Mouse (Mus musculus) heart, postnatal 36 days (tissue): Measurements from ENCODE around the gene Galnt17. TPM values are rescaled to one million over a fixed set of nuclear protein-coding genes. Genes with fewer than 3 reads are reported as not detected.

Experiments used
- DNase-seq, 2 experiments: peaks; one replicate each; pipeline ENCODE4 v3.0.0; 2021 to 2022
- intact Hi-C: fragments of 180-260 bp; cut with DNase I; formaldehyde crosslinking; loops from one replicate; pipeline ENCODE4 v1.15.1; 2025
- total RNA-seq, 2 experiments: library from RNA; stranded (reverse); gene quantifications; 2 replicates each; pipeline ENCODE4 v1.2.3; 2021

Gene Galnt17
- total RNA-seq, 2 experiments from 2014 or later: 4.1 to 5.7 TPM

GRCm38 (mm10) chr5:130950421-130950820 lies 357.9 kb downstream of the Galnt17 start:
- intact Hi-C loops: loop anchor here (5.0 kb wide), 1 partner anchor 477 kb away; no protein-coding TSS in a partner anchor
- DNase-seq: no peak

GRCm38 (mm10) chr5:130949710-130950109 lies 358.6 kb downstream of the Galnt17 start:
- intact Hi-C loops: loop anchor here (5.0 kb wide), 1 partner anchor 478 kb away; no protein-coding TSS in a partner anchor
- DNase-seq: no peak

GRCm38 (mm10) chr5:130938911-130939608 lies 369.2 kb downstream of the Galnt17 start:
- intact Hi-C loops: no loop called here
- peak in 1 of 2 experiments; percentile 23 for DNase-seq

GRCm38 (mm10) chr5:130938274-130938741 lies 370.0 kb downstream of the Galnt17 start:
- peak in 1 of 2 experiments; percentile 2 for DNase-seq
- intact Hi-C loops: no loop called here

GRCm38 (mm10) chr5:130930999-130931398 lies 377.3 kb downstream of the Galnt17 start:
- no peak for DNase-seq
- intact Hi-C loops: no loop called here

GRCm38 (mm10) chr5:130927794-130928149 lies 380.5 kb downstream of the Galnt17 start:
- intact Hi-C loops: no loop called here
- DNase-seq: peak; percentile 18

- no peak for DNase-seq
- intact Hi-C loops: no loop called here
Measured at GRCm38 (mm10) chr5:130927138-130927793, 381.0 kb downstream of the Galnt17 start.

- DNase-seq: no peak
- intact Hi-C loops: no loop called here
Measured at GRCm38 (mm10) chr5:130925681-130926080, 382.6 kb downstream of the Galnt17 start.

- DNase-seq: no peak
- intact Hi-C loops: no loop called here
Measured at GRCm38 (mm10) chr5:130924245-130924827, 384.0 kb downstream of the Galnt17 start.

- DNase-seq: no peak
- intact Hi-C loops: no loop called here
Measured at GRCm38 (mm10) chr5:130919969-130920368, 388.3 kb downstream of the Galnt17 start.

- intact Hi-C loops: no loop called here
- no peak for DNase-seq
Measured at GRCm38 (mm10) chr5:130914606-130915005, 393.7 kb downstream of the Galnt17 start.

- DNase-seq: no peak
- intact Hi-C loops: no loop called here
Measured at GRCm38 (mm10) chr5:130911551-130911950, 396.7 kb downstream of the Galnt17 start.

GRCm38 (mm10) chr5:130901736-130902135 lies 406.6 kb downstream of the Galnt17 start:
- intact Hi-C loops: no loop called here
- no peak for DNase-seq

- DNase-seq: no peak
- intact Hi-C loops: no loop called here
Measured at GRCm38 (mm10) chr5:130895991-130896390, 412.3 kb downstream of the Galnt17 start.

GRCm38 (mm10) chr5:130891735-130892134 lies 416.6 kb downstream of the Galnt17 start:
- intact Hi-C loops: no loop called here
- no peak for DNase-seq

GRCm38 (mm10) chr5:130880331-130880730 lies 428.0 kb downstream of the Galnt17 start:
- intact Hi-C loops: no loop called here

GRCm38 (mm10) chr5:130875391-130875790 lies 432.9 kb downstream of the Galnt17 start:
- intact Hi-C loops: loop anchor here (10.0 kb wide), 1 partner anchor 129 kb away; no protein-coding TSS in a partner anchor
- DNase-seq: no peak

More at GRCm38 (mm10) chr5:130880331-130880730, 428.0 kb downstream of the Galnt17 start:
- DNase-seq: no peak

GRCm38 (mm10) chr5:130871086-130871485 lies 437.2 kb downstream of the Galnt17 start:
- no peak for DNase-seq
- intact Hi-C loops: loop anchor here (10.0 kb wide), 1 partner anchor 134 kb away; no protein-coding TSS in a partner anchor

GRCm38 (mm10) chr5:130869869-130870268 lies 438.4 kb downstream of the Galnt17 start:
- intact Hi-C loops: loop anchor here (10.0 kb wide), 2 partner anchors 135 to 435 kb away; partner anchors contain the start of gene Galnt17
- DNase-seq: no peak

GRCm38 (mm10) chr5:130862302-130862701 lies 446.0 kb downstream of the Galnt17 start:
- peak; percentile 16 to 18 for DNase-seq
- intact Hi-C loops: loop anchor here (10.0 kb wide), 1 partner anchor 442 kb away; the partner anchor contains the start of gene Galnt17

- intact Hi-C loops: loop anchor here (2.0 to 10.0 kb wide), 2 partner anchors 445 to 569 kb away; partner anchors contain the start of gene Galnt17
- no peak for DNase-seq
Measured at GRCm38 (mm10) chr5:130859736-130860135, 448.6 kb downstream of the Galnt17 start.
